Comparison of ENCODE assay signal across 19 mouse cellular contexts in genomic region chr7:108346879-108347278, GRCm38 (mm10). TPM values are rescaled to one million over a fixed set of nuclear protein-coding genes. Genes with fewer than 3 reads are reported as not detected.
DNase-seq lines count a peak whose midpoint lies in the region.
"Had no signal": no experiment of that assay in that cellular context is flagged by ENCODE, and none has a peak within 500 bp of the region (broad histone marks: within the 10 kb centered on the region; RNA-seq: fewer than 3 reads in every experiment).

Gene Olfr493 (minus strand): TSS chr7:108346979.

- peak; percentile 22 for DNase-seq in heart, adult 11 months
- no peak for DNase-seq in heart, postnatal 25 days (ENCODE audit: low spot score)
- DNase-seq: adrenal gland, adult 2 months; adrenal gland, adult 8-10 months; adrenal gland, postnatal 10 days; adrenal gland, postnatal 14 days; adrenal gland, postnatal 25 days; adrenal gland, postnatal 36 days; B cell, adult 2 months; cerebellum, adult 11 months; cerebellum, adult 11-12 months; cerebellum, adult 18-20 months; cerebellum, adult 2 months had no signal

- intact Hi-C loops in heart, postnatal 25 days (cut with DNase I) = no loop called here

RNA-seq across cellular contexts. Expression of gene Olfr493, which starts in this region (rescaled TPM):
- not detected for total RNA-seq in heart, postnatal 25 days (2021)
- total RNA-seq: adrenal gland, adult 18-20 months; adrenal gland, adult 2 months; adrenal gland, adult 8-10 months; adrenal gland, postnatal 10 days; adrenal gland, postnatal 14 days; adrenal gland, postnatal 25 days; adrenal gland, postnatal 36 days; adrenal gland, postnatal 4 days; CH12.LX; ES-E14; G1E; MEL had no signal
